In the genomic region with DNA sequence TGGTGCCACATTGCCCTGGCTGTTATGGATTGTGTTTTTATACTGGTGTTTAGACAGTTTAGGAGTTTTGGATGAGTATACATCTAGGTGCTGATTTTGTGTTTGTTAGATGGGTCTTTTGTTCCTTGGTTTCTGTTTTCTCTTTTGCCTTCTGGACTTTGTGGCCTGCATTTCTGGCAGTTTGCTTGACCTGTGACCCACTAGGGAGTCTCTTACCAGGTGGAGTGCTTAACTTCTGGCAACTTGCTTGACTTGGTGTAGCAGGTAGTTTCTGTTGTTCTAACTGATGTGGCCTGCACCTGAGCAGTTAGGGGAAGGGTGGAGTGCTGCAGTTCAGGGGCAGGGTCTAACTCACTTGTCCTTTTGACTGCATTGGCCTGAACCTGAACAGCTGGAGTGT, we compare ENCODE assay signal across 24 mouse cellular contexts. TPM values are rescaled to one million over a fixed set of nuclear protein-coding genes. Genes with fewer than 3 reads are reported as not detected.
"Had no signal": no experiment of that assay in that cellular context is flagged by ENCODE, and none has a peak within 500 bp of the region (broad histone marks: within the 10 kb centered on the region; RNA-seq: fewer than 3 reads in every experiment).

No protein-coding gene starts in this region.

- DNase-seq: layer of hippocampus, adult 9-11 months; liver, embryonic 13.5 days; lung, adult 2 months; lung, postnatal 14 days; lung, postnatal 4 days; thymus, adult 2 months; thymus, postnatal 14 days; thymus, postnatal 4 days had no signal

- H3K9ac ChIP-seq: hindbrain, embryonic 14.5 days; liver, embryonic 13.5 days; midbrain, embryonic 13.5 days; neural tube, embryonic 13.5 days had no signal

- H3K4me3 ChIP-seq: layer of hippocampus, adult 2 months; liver, embryonic 13.5 days; midbrain, embryonic 13.5 days; myocyte; neural tube, embryonic 13.5 days had no signal

- H3K9me3 ChIP-seq: liver, embryonic 13.5 days; midbrain, embryonic 13.5 days; neural tube, embryonic 13.5 days had no signal

- H3K27ac ChIP-seq: hindbrain, embryonic 14.5 days; hindbrain, postnatal 0 days; layer of hippocampus, adult 2 months; liver, embryonic 13.5 days; midbrain, embryonic 13.5 days; neural tube, embryonic 13.5 days; stomach, postnatal 0 days had no signal

- H3K36me3 ChIP-seq: liver, embryonic 13.5 days; midbrain, embryonic 13.5 days; neural tube, embryonic 13.5 days had no signal

- H3K4me2 ChIP-seq: hindbrain, embryonic 14.5 days; liver, embryonic 13.5 days; midbrain, embryonic 13.5 days; neural tube, embryonic 13.5 days had no signal

- ATAC-seq: hindbrain, postnatal 0 days; inflammation-experienced regulatory T-cells, adult 6 months; intestine, embryonic 16.5 days; midbrain, embryonic 13.5 days; midbrain, embryonic 16.5 days had no signal

- H3K4me1 ChIP-seq: liver, embryonic 13.5 days; midbrain, embryonic 13.5 days; neural tube, embryonic 13.5 days had no signal

- H3K27me3 ChIP-seq: liver, embryonic 13.5 days; midbrain, embryonic 13.5 days; neural tube, embryonic 13.5 days had no signal

RNA-seq across cellular contexts. Expression of gene Gpc5, which starts 14.3 kb away (rescaled TPM):
- total RNA-seq: megakaryocyte progenitor cell, adult 5-6 weeks; monocyte, adult 5-6 weeks; neutrophil, adult 5-6 weeks had no signal
- polyA plus RNA-seq: inflammation-experienced regulatory T-cells, adult 6 months; large intestine, adult 2 months; myocyte; small intestine, adult 2 months; spleen, adult 2 months had no signal
